Mouse (Mus musculus): ENCODE data around the gene Dstn.
A peak's percentile ranks its signal among the peaks of the same experiment; 100 is the strongest.

Gene Dstn

DNA sequence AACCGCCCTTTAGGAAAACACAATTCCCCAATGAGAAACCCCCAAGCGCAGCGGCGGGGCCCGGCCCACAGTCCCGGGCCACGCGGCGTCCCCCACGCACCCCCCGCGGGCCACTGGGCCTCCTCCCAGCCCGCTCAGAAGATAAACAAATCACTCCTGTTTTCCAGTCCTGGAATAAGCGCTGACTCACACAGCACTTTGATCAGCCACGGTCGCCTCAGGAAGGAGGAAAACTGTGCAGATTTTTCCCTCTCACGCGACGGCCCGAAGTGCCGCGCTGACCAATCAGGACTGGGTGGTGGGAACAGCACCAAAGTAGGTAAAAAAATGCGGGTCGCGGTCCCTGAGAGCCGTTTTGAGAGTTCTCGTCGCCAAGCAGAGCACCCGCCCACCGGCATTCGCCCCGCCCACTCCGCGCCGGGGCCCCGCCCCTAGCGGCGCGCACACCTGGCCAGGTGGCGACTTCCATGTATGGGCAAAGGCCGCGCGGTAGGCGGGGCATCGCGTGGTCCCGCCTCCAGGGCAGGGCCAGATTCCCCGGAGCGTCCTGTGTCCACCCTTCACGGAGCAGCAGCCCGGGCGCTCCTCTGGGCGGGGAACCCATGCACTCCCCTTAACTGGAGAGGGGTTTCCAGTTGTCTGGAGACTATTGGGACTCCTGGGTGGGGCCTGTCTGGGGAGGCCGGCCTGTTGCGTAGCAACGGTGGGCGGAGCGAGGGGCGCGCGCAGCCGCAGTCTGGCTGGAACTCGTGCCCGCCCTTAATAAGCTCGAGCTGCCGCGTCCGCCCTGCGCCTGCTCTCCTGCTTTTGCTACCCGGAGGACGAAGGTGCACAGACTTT lies at the start of gene Dstn:
TSS of gene Dstn (plus strand) at position 561 of the 840 bp plus-strand sequence.
- peak; percentile 95 for DNase-seq

DNA sequence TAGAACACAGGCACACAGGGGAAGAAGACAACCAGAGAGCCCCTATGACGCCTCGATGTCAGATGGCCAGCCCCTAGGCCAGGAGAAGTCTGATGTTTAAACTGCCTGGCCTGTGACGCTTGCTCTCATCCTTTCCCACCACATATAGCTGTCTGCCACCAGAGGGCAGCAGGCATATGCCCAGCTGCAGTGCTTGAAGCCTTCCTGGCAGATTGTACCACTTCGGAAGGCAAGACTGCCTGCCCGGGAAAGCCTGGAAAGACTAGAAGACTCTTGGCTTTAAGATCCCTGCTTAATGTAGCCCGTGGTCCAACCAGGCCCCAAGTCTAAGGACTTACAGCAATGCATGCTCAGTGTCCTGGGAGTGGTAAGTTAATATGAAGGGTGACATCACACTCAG lies 47.8 kb upstream of the Dstn start:
- DNase-seq: peak; percentile 86

- no peak for DNase-seq
Observed at GRCm38 (mm10) chr2:143870936-143871688, 44.0 kb upstream of the Dstn start.

GRCm38 (mm10) chr2:143876026-143876425 lies 39.1 kb upstream of the Dstn start:
- DNase-seq: no peak

GRCm38 (mm10) chr2:143876929-143877632 lies 38.0 kb upstream of the Dstn start:
- DNase-seq: no peak

GRCm38 (mm10) chr2:143879311-143879710 lies 35.8 kb upstream of the Dstn start:
- DNase-seq: no peak

GRCm38 (mm10) chr2:143882002-143882401 lies 33.1 kb upstream of the Dstn start:
- DNase-seq: no peak

GRCm38 (mm10) chr2:143882606-143883288 lies 32.4 kb upstream of the Dstn start:
- no peak for DNase-seq

- no peak for DNase-seq
Observed at GRCm38 (mm10) chr2:143889131-143889859, 25.8 kb upstream of the Dstn start.

DNA sequence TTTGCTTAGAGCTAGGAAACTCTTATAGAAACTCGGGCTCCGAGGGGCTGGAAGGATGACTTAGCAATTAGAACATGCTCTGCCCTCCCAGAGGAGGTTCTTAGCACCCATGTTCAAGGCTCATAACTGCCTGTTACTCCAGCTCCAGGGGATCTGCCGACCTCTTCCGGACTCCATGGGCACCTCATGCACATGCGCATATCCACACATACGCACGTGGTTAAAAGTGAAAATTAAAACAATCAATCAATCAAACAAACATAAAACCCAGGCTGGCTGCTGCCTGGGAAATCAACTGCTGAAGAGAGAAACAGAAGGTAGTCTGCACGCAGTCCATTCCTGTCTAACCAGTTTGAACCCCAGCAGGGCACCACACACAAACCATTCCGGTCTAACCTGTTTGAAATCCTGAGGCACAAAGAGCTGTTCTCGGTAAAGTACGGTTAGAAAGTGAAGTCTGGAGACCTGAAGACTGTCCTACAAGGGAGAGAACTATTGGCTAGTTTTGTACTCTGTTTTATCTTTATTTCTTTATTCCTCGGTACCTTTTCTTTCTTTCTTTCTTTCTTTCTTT lies 25.2 kb upstream of the Dstn start:
- DNase-seq: no peak

GRCm38 (mm10) chr2:143891302-143892048 lies 23.6 kb upstream of the Dstn start:
- DNase-seq: no peak

- no peak for DNase-seq
Observed at GRCm38 (mm10) chr2:143899470-143900220, 15.5 kb upstream of the Dstn start.

- no peak for DNase-seq
Observed at GRCm38 (mm10) chr2:143900821-143901351, 14.2 kb upstream of the Dstn start.

DNA sequence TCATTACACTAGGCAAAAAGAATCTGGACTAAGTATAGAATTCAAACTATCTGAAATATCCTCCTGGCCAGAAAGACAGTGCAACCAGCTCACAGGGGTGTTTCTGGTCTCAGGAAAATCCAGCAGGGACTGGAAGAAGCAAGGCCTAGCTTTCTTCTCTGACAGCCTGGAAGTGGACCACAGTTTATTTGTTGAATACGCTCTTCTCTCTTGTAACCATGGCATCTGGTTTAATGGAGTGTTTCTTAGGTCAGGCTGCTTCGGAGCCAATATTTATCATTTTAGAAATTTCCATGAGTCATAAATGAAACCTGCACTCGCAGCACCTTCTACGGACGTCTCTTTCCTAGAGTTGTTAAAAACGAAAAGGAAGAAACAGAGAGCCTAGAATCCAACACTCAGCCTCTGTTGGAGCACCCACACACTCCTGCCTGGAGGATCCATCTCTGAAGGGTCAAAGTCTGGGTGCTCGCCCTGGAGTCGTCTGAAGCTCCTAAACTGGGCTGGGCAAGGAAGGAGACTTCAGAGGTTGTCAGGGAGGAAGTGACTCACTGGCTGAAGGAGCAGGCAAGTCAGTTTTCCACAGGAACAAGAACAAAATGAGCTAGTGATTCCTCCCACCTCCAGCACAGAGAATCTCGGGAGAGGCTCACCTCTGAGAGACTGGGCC lies 11.6 kb upstream of the Dstn start:
- no peak for DNase-seq

DNA sequence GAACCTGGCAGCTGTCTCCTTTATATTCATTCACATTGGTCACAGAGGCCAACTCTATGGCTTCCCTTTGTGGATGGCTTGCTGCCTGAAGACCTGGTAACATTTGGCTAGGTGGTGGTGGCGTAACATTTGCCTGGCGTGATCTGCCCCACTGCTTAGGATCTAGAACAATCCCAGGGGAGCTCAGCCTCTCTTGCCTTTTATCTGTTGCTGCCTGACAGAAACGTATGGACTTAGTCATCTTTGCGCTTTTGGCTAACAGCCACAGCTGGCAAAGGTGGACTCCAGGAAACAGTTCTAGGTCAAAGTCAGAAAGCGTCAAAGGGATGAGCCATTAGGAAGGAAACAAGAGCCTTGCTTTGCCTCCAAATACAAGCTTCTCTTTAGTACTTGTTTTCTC lies 10.2 kb upstream of the Dstn start:
- DNase-seq: no peak

GRCm38 (mm10) chr2:143909230-143909629 lies 5.9 kb upstream of the Dstn start:
- no peak for DNase-seq

GRCm38 (mm10) chr2:143912199-143912598 lies 2.9 kb upstream of the Dstn start:
- no peak for DNase-seq

- no peak for DNase-seq
Observed at GRCm38 (mm10) chr2:143914221-143914620, 899 bp upstream of the Dstn start.

- DNase-seq: no peak
Observed at GRCm38 (mm10) chr2:143915600-143916135, 548 bp downstream of the Dstn start.

Measured in embryo, embryonic 11 days (tissue).